Mouse (Mus musculus) brain, embryonic 14.5 days (tissue): ENCODE data around the gene Ubr3.

ENCODE experiments used
- CTCF ChIP-seq: fragments of 200-500 bp; IDR thresholded peaks from 2 replicates; pipeline ENCODE4 v1.5.1; 2012; ENCODE audit warnings: inconsistent platforms, mild to moderate bottlenecking, moderate library complexity, borderline replicate concordance; ENCODE audit not compliant: insufficient read depth, insufficient read length; ENCODE audit errors: extremely low read depth
- POLR2A ChIP-seq: fragments of 200-500 bp; IDR thresholded peaks from 2 replicates; pipeline ENCODE4 v1.6.1; 2012; ENCODE audit warnings: mild to moderate bottlenecking, inconsistent platforms, borderline replicate concordance; ENCODE audit not compliant: poor library complexity, insufficient read depth, insufficient read length, severe bottlenecking; ENCODE audit errors: extremely low read depth

- TF ChIP-seq POLR2A (no peak), CTCF (no peak)
Measured at GRCm38 (mm10) chr2:70065729-70066300, 168.8 kb downstream of the Ubr3 start.
